Mouse (Mus musculus) skeletal muscle tissue, adult 2 months (tissue): ENCODE data around the gene Nox3.

ENCODE experiments used
- DNase-seq: peaks from one replicate; pipeline ENCODE4 v3.0.0-alpha.2; 2012; ENCODE audit warnings: low read depth, low spot score

Gene Nox3

GRCm38 (mm10) chr17:3610307-3610754, 85.7 kb downstream of the Nox3 start:
- no peak for DNase-seq

- DNase-seq: no peak
These were observed 92.9 kb downstream of the Nox3 start for GRCm38 (mm10) chr17:3602954-3603672.

GRCm38 (mm10) chr17:3598393-3598792, 97.7 kb downstream of the Nox3 start:
- no peak for DNase-seq

GRCm38 (mm10) chr17:3597866-3598265, 98.2 kb downstream of the Nox3 start:
- DNase-seq: no peak

- no peak for DNase-seq
These were observed 98.9 kb downstream of the Nox3 start for GRCm38 (mm10) chr17:3597130-3597529.
